Mouse (Mus musculus): Measurements from ENCODE around the gene Mageb4. TPM values are rescaled to one million over a fixed set of nuclear protein-coding genes. Genes with fewer than 3 reads are reported as not detected.
"Not testable (repeated sequence)": the region's sequence is repeated elsewhere in the genome, so short reads cannot be mapped to it uniquely, and the experiment has no call there.

The Mageb4 gene
- total RNA-seq (2014; rRNA removed; ENCODE audit: low replicate concordance) (not detected in 2 replicates), polyA plus RNA-seq (2015; fragmentation: Nextera tagmentation; extraction: Ambion mirVana) (not detected in 2 replicates)

DNA sequence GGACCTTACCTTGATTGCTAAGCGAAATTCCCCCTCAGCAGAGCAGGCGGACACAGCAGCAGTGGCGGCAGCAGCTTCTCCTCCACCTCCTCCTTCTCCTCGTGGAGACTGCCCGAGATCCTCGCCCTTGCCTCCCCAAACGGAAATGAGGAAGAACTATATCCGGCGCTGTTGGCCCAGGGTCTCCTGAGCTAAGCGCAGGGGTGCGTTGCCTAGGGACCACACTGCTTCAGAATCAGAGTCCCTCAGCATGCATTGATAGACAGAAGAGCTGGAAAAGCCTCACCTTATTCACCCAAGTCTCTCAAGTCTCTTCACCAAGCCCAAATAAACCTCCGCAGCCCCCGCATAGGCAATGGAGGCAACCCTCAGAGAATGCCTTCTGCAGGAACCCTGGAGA, at the start of gene Mageb4:
TSS of gene Mageb4 (minus strand) at position 101 of the 400 bp plus-strand sequence.
- not testable (repeated sequence) for H3K27me3 ChIP-seq (ENCODE audit: control insufficient read depth, insufficient read depth, low read length); H3K4me2 ChIP-seq (ENCODE audit: low read depth, low read length); H3K4me1 ChIP-seq (ENCODE audit: control insufficient read depth, insufficient read depth); DNase-seq (ENCODE audit: low spot score); H3K27ac ChIP-seq (ENCODE audit: low read depth); H3K4me3 ChIP-seq (ENCODE audit: low read depth, low read length); H3K9me3 ChIP-seq (replicated peaks; ENCODE audit: control insufficient read depth, low read length); H3K9ac ChIP-seq (replicated peaks; ENCODE audit: low read depth, low read length); H3K36me3 ChIP-seq (replicated peaks; ENCODE audit: control insufficient read depth, insufficient read depth, low read length); ATAC-seq (ENCODE audit: insufficient read depth, low read depth)
- WGBS, result no CpG with 5 or more reads among the region's 13 CpGs

DNA sequence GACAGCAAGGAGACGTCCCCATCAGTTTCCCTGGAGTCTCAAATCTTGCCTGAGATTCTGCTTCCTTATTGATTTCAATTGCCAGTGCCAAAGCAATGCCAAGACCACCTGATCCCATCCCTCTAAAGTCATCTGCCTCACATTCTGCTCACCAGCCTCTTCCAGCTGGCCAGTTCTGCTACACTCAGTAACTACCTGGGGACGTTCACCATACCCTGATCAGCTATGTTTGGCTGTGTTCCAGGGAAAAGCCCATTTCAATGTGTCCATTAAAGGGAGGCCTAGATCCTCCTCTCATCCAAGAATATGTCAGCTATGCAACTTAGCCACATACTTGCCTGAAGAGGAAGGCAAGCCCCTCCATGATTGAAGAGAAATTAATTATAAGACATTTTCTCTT, 20.3 kb downstream of the Mageb4 start:
- not testable (repeated sequence) for H3K36me3 ChIP-seq (replicated peaks; ENCODE audit: control insufficient read depth, insufficient read depth, low read length); H3K4me2 ChIP-seq (ENCODE audit: low read depth, low read length); DNase-seq (ENCODE audit: low spot score); H3K9ac ChIP-seq (replicated peaks; ENCODE audit: low read depth, low read length); H3K4me1 ChIP-seq (ENCODE audit: control insufficient read depth, insufficient read depth); H3K4me3 ChIP-seq (ENCODE audit: low read depth, low read length); H3K27ac ChIP-seq (ENCODE audit: low read depth); ATAC-seq (ENCODE audit: insufficient read depth, low read depth); H3K9me3 ChIP-seq (replicated peaks; ENCODE audit: control insufficient read depth, low read length); H3K27me3 ChIP-seq (ENCODE audit: control insufficient read depth, insufficient read depth, low read length)
- 43% methylated on average over 1 of the region's 2 CpGs for WGBS

DNA sequence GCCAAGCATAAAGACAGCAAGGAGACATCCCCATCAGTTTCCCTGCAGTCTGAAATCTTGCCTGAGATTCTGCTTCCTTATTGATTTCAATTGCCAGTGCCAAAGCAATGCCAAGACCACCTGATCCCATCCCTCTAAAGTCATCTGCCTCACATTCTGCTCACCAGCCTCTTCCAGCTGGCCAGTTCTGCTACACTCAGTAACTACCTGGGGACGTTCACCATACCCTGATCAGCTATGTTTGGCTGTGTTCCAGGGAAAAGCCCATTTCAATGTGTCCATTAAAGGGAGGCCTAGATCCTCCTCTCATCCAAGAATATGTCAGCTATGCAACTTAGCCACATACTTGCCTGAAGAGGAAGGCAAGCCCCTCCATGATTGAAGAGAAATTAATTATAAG, 58.9 kb downstream of the Mageb4 start:
- not testable (repeated sequence) for H3K27ac ChIP-seq (ENCODE audit: low read depth); H3K9ac ChIP-seq (replicated peaks; ENCODE audit: low read depth, low read length); H3K4me3 ChIP-seq (ENCODE audit: low read depth, low read length); H3K4me1 ChIP-seq (ENCODE audit: control insufficient read depth, insufficient read depth); H3K4me2 ChIP-seq (ENCODE audit: low read depth, low read length); H3K9me3 ChIP-seq (replicated peaks; ENCODE audit: control insufficient read depth, low read length); DNase-seq (ENCODE audit: low spot score); H3K36me3 ChIP-seq (replicated peaks; ENCODE audit: control insufficient read depth, insufficient read depth, low read length); ATAC-seq (ENCODE audit: insufficient read depth, low read depth); H3K27me3 ChIP-seq (ENCODE audit: control insufficient read depth, insufficient read depth, low read length)
- WGBS, result no CpG with 5 or more reads among the region's 1 CpGs

DNA sequence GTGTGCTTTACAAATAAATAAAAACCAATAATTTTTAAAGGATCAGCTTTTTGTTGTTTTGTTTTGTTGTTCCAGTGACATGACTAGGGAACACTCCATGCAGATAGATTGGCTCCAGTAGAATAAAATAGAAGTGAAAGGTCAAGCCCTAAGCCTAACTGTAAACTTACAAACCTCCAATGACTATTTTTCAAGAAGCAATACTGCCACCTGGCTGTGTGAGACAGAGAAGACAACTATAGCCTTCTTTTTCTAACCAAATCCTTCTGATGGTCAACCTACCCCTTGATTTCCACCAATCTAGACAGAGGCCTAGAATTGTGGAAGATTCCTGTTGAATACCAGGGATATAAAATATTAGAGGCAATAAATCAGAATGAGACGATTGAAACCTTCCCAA, 67.6 kb downstream of the Mageb4 start:
- WGBS, result no CpG with 5 or more reads among the region's 1 CpGs
- DNase-seq (ENCODE audit: low spot score) (no peak), ATAC-seq (ENCODE audit: insufficient read depth, low read depth) (no peak)
- Histone ChIP-seq H3K9me3 (replicated peaks; ENCODE audit: control insufficient read depth, low read length) (no peaks in the 10 kb centered on the region), H3K36me3 (replicated peaks; ENCODE audit: control insufficient read depth, insufficient read depth, low read length) (no peaks in the 10 kb centered on the region), H3K4me1 (ENCODE audit: control insufficient read depth, insufficient read depth) (no peaks in the 10 kb centered on the region), H3K4me2 (ENCODE audit: low read depth, low read length) (no peak overlapping the region), H3K4me3 (ENCODE audit: low read depth, low read length) (no peak overlapping the region), H3K27ac (ENCODE audit: low read depth) (no peak overlapping the region), H3K27me3 (ENCODE audit: control insufficient read depth, insufficient read depth, low read length) (no peaks in the 10 kb centered on the region), H3K9ac (replicated peaks; ENCODE audit: low read depth, low read length) (no peak overlapping the region)
- no peak for TF ChIP-seq EP300 (IDR thresholded peaks at IDR 0.05; ENCODE audit: low read depth)
- TF ChIP-seq CTCF (IDR thresholded peaks at IDR 0.05; ENCODE audit: low read depth), result no peak

Other genes starting within 250 kb of the Mageb4 start
- gene Nr0b1, start 113.3 kb downstream of the Mageb4 start, total RNA-seq (2014; rRNA removed; ENCODE audit: low replicate concordance), result not detected in 2 replicates
- not detected in 2 replicates for gene Nr0b1, start 113.3 kb downstream of the Mageb4 start, polyA plus RNA-seq (2015; fragmentation: Nextera tagmentation; extraction: Ambion mirVana)